Mouse (Mus musculus) layer of hippocampus, postnatal 10 days (tissue): ENCODE data around the gene Dnmt3b. TPM values are rescaled to one million over a fixed set of nuclear protein-coding genes. Genes with fewer than 3 reads are reported as not detected.

Experiments
- DNase-seq, 2 experiments: peaks; one replicate each; pipeline ENCODE4 v3.0.0; 2021; ENCODE audit warnings: low spot score in 2 of 2
- long read RNA-seq: library from polyadenylated mRNA; stranded (forward); transcript quantifications from one replicate; pipeline ENCODE4 v2.0.0, GENCODE M21; 2023
- total RNA-seq, 2 experiments: library from RNA; stranded (reverse); gene quantifications; 2 replicates each; pipeline ENCODE4 v1.2.3; 2021

Dnmt3b gene
- 1 to 10 TPM; 2.3 to 3.0 TPM for total RNA-seq
- long read RNA-seq: 0 reads

DNA sequence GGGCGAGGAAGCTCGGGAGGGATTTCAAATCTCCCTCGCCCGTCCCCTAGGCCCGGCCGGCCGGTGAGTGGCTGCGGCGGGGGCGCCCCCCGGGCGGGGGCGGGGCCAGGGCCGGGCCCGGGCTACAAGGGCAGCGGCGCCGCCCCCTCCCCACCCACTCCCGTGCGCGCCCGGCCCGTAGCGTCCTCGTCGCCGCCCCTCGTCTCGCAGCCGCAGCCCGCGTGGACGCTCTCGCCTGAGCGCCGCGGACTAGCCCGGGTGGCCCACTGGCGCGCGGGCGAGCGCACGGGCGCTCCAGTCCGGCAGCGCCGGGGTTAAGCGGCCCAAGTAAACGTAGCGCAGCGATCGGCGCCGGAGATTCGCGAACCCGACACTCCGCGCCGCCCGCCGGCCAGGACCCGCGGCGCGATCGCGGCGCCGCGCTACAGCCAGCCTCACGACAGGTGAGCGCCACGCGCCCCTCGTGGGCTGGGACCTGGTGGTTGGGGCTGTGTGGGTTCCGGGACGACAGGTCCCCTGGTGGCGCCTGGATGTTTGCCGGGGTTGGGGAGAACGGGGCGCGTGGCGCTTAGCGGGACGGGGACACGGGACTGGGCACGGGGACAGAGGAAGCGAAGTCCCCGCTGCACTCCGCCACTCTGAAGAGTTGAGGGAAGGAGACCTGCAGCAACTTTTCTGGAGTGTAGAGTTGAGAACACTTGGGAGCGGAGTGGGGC is at the start of gene Dnmt3b:
Dnmt3b (plus strand) TSS at position 153 of the 716 bp plus-strand sequence.
- DNase-seq: peak; percentile 50 to 70

DNA sequence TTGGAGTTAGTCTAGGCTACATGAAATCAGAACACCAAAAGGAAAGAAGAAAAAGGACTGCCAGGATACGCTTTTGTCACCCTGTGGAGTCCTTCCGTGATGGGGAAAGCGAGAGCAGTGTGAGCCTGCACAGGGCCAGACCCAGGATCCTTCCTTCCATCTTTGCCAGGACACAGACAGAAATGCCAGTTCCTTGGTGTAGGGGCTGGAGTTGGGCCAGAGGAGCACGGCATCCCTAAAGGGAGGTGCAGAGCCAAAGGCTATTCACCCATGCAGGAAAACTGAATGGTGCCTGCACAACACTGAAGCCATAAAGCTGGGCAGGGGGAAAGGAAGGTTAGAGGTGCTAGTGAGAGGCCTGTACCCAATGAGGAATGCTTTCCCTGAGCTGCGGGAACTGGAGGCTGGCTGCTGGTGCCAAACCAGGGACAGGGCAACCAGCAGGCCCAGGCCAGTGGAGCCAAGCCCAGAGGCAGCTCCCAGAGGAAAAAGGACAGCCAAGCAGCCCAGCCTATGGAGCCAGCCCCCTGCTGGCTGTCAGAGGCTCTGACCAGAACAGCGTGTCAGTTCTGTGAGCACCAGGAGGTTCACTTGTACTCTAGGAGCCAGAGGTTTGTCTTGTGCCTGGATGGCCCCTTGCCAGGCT is 49.1 kb upstream of the Dnmt3b start:
- peak; percentile 41 to 59 for DNase-seq

DNA sequence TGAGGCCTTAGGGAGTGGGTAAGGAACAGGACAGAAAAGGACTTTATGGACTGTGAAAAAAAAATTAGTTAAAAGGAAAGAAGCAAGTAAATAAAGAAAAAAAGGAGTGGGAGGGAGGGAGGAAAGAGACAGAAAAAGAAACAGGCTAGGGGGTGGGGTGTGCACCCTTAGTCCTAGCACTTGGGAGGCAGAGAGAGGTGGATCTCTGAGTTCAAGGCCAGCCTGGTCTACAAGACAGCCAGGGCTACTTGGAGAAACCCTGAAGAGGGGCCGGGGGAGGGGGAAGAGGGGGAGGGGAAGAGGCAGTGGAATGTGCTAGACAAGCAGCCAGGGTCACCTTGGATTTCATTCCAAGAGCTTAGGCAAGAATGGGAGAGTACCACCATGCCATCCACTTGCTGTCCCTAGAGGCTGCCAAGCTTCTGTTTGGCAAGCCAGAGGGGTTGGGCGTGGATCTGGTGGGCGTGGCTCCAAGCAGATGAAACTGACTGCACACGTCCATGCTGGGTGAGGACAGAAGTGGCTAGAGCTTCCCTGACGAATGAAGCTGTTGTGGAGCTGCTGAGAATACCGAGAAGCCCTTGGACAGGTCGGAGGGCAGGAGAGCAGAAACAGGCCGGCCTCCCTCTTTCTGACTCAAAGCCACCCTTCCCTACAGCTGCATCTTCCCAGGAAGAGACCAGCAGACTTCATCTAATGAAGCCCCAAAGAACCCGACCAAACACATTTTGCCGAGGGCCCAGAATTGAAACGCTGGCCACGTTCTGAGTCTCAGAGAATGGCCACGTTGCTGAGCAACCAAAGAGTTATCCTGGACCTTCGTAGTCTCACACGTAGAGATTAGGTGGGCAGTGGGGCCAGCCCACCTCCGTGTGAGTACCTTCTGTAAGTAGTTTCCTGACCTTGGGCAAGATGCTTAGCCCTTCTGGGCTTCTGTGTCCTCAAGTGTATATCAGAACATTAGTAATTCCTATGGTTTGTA is 48.3 kb upstream of the Dnmt3b start:
- DNase-seq: peak; percentile 53 to 55

DNA sequence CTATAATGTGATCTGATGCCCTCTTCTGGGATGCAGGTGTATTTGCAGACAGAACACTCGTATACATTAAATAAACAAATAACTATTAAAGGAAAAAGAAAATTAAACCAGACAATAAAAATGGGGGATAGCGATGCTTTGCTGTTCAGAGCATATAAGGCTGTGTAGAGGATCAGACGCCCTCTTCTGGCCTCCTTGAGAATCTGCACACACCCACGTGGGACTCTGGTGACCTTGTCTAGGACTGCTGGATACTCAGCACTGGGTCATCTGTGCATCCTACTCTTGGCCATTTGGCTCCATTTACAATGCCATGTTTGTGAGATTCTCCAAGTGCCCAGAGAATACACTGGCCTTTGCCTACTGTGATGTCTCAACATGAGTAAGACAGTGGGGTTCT is 45.5 kb upstream of the Dnmt3b start:
- DNase-seq: no peak

DNA sequence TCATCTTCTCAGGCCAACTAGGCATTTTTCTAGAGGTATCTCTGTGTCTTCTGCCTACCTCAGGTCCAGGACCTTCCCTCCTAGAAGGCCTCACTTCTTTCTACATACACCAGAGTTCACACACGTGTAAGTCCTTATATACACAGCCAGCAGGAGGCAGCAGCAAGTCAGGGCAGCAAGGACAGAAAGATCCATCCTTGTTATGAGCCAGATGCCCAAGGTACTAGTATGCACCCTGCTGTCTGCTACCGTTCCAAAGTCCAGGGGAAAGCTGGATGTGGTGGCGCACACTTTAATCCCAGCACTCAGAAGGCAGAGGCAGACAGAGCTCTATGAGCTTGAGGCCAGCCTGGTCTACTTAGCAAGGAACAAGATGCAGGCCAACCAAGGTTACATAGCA is 42.8 kb upstream of the Dnmt3b start:
- DNase-seq: no peak

DNA sequence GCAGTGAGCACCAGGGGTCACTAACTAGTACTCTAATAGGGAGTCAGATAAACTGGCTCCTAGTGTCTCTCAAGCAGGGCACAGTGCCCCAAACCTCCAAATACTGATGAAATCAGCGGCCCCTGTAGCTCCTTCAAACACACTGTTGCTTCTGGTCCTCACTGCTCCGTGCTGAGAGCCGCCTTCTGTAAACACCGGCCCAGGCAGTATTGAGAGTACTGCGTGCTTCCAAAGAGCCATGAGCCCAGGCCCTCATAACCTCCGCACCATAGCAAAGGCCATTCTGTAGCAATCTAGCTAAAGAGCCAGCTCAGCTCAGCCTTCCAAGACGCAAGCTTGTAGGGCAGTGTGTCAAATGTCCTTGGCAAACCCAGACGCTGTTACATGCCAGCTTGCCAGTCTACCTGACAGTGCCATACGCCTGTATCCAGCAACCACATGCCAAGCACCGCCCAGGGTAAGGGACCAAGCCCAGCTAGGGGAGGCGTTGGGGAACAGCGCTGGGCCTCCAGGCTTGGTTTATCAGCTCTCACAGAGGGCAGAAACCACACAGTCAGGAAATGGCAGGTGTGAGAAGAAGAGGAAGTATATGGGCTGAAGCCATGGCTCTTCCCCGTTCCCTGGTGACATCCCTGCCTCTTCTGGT is 41.3 kb upstream of the Dnmt3b start:
- DNase-seq: peak; percentile 55 to 57

DNA sequence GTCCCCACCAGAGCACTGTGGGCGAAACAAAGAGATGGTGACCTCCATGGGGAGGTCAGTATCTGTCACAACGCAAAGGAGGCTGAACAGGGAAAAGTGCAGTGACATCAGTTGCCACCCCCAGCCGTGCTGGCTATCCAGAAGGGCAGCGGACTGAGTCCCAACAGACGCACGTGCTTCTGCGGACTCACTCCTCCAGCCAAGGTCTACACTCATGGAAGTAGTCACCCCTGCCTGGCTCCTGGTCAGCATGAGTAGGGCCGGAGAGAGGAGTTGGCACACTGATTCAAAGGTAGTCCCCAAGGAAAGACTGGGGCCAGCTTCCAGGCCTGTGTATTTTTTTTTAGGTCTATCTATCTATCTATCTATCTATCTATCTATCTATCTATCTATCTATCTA is 40.2 kb upstream of the Dnmt3b start:
- DNase-seq: no peak

GRCm38 (mm10) chr2:153609548-153609947 is 39.7 kb upstream of the Dnmt3b start:
- DNase-seq: peak; percentile 94

- DNase-seq: peak in 1 of 2 experiments; percentile 44
Observed at GRCm38 (mm10) chr2:153610426-153611240, 38.6 kb upstream of the Dnmt3b start.

DNA sequence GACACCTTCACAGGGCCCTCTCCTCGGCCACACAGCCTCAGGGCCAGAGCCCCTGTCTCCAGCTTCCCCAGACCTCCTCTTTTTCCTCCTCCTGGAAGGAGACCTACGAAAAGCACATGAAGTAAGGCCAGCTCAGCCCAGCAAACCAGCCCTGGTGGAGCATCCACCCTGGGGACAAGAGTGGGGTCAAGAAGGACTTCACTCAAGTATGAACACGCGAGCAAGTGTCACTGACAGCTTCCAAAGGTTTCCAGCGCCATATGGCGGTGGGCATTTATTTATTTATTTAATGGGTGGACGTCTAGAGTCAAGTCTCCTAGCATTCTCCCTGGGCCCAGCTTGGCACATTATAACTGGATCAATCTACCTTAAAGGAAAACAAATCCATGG is 38.0 kb upstream of the Dnmt3b start:
- DNase-seq: no peak

GRCm38 (mm10) chr2:153611743-153612142 is 37.5 kb upstream of the Dnmt3b start:
- DNase-seq: no peak

GRCm38 (mm10) chr2:153612594-153613281 is 36.5 kb upstream of the Dnmt3b start:
- DNase-seq: no peak

DNA sequence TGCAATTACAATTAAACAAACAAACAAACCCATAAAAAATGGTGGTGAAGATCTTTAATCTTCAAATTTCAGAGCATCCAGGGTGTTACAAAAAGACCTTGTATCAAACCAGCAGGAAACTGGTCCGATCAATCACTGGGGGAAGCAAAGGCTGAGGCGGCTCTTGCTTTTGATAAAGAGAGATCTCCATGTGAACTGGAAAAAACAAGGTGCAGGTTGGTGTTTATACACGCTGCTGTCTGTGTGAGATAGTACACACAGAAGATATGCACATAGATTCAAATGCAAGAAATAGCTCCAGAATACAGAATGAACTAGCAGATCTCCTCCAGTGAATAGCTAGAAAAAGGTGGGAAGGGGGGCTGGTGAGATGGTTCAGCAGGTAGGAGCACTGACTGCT is 32.4 kb upstream of the Dnmt3b start:
- DNase-seq: no peak

DNA sequence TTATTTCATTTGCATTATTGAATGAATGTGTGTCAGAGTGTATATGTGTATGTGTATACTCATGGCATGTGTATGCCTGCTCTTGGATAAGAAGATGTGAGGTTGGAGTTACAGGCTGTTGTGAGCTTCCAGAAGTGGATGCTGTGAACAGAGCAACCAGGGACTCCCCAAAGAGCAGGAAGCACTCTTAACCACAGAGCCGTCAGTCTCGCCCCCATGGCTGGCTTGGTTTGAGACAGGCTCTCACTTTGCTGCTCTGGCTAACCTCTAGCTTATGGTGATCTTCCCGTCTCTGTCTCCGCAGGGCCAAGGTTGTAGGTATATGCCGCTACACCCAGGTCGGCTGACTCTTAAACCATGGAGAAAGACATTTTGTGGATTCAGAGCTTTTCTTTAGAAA is 30.8 kb upstream of the Dnmt3b start:
- no peak for DNase-seq

GRCm38 (mm10) chr2:153618889-153619288 is 30.4 kb upstream of the Dnmt3b start:
- no peak for DNase-seq

DNA sequence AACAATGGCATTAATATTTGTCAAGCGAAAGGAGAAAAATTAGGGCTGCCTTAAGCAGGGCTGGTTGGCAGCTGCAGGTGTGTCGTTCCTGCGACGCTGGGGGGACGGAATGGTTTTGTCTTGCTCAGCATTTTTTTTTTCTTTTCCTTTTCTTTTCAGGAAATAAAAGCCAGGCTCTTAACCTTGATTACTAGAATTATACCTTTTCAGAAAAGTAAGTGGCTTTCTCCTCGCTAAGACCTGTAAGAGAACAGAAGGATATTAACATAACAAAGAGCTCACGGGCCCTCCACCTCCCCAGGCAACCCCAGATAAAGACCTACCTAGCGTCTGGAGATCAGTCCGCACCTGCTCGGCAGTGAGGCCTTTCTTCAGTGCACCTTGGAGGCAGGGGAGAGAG is 26.8 kb upstream of the Dnmt3b start:
- DNase-seq: no peak

GRCm38 (mm10) chr2:153630950-153631349 is 18.3 kb upstream of the Dnmt3b start:
- no peak for DNase-seq

DNA sequence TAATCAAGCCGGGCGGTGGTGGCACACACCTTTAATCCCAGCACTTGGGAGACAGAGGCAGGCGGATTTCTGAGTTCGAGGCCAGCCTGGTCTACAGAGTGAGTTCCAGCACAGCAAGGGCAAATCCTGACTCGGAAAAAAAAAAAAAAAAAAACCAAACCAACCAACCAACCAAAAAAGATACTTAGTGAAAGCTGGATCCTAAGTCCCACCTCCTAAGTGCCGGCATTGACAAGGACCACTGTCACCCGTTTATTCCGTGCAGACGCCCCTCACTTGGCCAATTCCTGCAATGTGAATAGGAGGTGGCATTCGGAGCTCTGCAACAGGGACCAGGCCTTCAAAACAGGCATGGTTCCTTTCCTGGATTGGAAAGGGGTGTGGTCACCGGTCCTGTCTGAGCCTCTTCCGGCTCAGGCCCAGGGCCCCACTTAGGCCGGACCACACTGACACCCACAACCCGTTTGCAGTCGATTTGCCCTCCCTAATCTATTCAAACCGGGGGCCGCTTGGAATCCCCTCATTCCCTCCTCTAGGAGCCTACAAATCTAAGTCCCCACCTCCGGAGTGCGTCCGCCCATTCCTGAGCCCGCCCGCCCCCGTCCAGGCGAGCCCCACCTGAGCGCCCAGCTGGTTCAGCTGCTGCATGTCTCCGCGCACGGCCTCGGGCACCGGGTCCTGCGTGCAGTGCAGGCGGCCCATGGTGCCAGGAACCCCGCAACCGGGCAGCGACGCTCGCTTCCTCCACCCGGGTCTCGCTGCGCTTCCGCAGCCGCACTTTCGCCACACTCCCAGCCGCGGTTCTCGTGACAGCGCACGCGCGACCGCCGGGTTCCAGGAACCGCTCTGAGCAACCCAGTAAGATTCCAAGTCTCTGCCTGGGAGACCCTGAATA is 17.0 kb upstream of the Dnmt3b start, which contains the start of gene Commd7:
Commd7 (minus strand) TSS at position 806 of the 895 bp plus-strand sequence.
- DNase-seq: peak; percentile 83 to 91

- no peak for DNase-seq
Observed at GRCm38 (mm10) chr2:153632871-153633226, 16.4 kb upstream of the Dnmt3b start.
